Mouse (Mus musculus) T-helper 2 cell (primary cell): ENCODE measurements around the gene Stx16.

Experiments
- in situ Hi-C: fragments of 300-600 bp; cut with MboI, MseI; formaldehyde crosslinking; loops from one replicate; pipeline ENCODE4 v1.15.1; 2025; ENCODE audit warnings: high pct_unique_total_duplicates

Gene Stx16

GRCm38 (mm10) chr2:174075072-174075570, 987 bp upstream of the Stx16 start:
- in situ Hi-C loops: no loop called here

DNA sequence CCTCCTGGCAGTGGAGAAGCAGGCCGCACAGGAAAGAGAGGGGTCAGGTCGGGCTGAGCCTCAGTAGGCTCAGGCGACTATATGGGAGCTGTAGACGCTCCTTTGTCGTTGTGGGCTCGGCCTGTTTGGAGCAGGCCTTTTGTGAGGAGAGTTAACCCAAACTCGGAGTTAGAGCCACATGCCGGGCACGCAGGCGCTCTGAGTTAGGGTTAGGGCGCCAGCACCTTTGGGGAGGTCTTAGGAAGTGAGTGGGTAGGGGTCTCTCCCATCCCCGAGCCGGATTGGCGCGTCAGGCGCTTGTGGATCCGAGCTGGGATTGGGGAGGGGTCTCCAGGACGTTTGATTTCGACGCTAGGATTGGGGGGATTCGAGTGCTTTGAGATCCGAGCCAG, 321 bp downstream of the Stx16 start:
- in situ Hi-C loops: no loop called here

DNA sequence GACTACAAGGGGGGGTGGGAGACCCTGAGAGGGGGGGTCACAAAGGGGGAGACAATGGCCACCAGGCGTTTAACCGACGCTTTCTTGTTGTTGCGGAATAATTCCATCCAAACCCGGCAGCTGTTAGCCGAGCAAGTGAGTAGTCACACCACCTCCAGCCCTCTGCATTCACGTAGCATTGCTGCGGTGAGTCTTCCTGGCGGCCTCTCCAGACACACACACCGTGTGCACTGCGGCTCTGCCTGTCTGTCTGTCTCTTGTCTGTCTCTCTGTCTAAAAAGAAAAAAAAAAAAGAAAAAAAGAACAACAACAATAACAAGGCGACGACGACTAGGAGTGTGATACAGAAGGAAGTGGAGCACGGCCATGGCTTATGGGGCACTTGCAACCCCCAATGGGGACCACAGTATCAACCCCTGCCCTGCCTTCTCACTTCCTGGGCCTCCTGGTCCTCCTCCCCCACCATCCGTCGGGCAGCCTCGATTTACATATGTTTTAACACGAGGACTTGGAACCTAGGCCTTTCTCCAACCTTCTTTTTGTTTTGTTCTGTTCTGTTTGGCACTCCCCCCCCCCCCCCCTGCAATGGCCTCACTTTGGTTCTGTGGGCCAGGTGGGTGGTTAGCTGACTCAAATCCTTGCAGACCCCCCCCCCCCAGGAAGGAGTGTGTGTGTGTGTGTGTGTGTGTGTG, 1.0 kb downstream of the Stx16 start:
- in situ Hi-C loops: no loop called here

DNA sequence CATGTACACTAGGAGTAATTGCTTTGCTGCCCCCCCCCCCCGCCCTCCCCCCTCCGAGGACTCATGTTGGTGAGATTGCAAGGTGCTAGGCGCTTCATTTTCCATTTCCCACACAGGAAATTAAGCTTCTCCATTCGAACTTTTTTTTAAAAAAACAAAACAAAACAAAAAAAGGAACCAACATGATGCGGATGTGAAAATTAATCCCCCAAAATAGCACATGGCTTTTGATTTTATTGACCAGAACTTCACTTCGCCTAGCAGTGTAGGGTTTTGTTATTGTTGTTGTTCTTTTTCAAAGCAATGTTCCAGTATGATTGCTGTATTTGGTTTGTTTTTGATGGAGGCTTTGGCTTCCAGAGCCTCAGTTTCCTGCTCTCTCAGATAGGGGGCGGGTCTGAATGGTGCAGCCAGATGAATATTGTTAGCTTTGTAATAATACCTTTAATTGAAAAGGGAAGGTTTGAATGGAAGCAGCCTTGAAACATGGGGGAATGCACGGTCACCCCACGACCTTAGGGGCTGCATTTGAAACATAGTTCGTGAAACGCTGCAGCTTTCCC, 1.7 kb downstream of the Stx16 start:
- in situ Hi-C loops: no loop called here

GRCm38 (mm10) chr2:174081833-174082232, 5.7 kb downstream of the Stx16 start:
- in situ Hi-C loops: loop anchor here (10.0 kb wide), 1 partner anchor 507 kb away; the partner anchor contains the start of gene Ankrd60

GRCm38 (mm10) chr2:174082380-174082918, 6.3 kb downstream of the Stx16 start:
- in situ Hi-C loops: loop anchor here (10.0 kb wide), 1 partner anchor 508 kb away; the partner anchor contains the start of gene Ankrd60

DNA sequence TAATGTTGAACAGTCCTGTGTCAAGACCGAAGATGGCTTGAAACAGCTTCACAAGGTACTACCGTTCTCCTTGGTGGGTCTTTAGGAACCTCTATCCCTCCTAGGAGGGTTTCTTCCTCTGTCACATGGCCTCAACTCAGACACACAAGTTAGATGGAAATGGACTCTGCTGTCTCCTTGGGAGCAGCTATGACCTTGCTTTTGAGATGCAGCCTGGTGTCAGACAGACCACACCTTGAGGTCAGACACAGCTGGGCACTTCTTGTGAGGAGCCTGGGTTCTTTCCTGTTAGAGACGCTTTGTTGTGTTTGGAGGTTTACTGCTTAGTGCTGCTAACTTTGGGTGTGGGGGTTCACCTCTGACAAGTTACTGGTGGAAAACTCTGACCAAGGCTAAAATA, 19.0 kb downstream of the Stx16 start:
- in situ Hi-C loops: no loop called here

- in situ Hi-C loops: no loop called here
Observed at GRCm38 (mm10) chr2:174102399-174102798, 26.3 kb downstream of the Stx16 start.

GRCm38 (mm10) chr2:174103527-174103926, 27.4 kb downstream of the Stx16 start:
- in situ Hi-C loops: no loop called here

GRCm38 (mm10) chr2:174107375-174107774, 31.3 kb downstream of the Stx16 start:
- in situ Hi-C loops: no loop called here

- in situ Hi-C loops: no loop called here
Observed at GRCm38 (mm10) chr2:174109991-174110782, 34.1 kb downstream of the Stx16 start, which contains the start of gene Npepl1. TSS of gene Npepl1 (plus strand) at chr2:174110349.

DNA sequence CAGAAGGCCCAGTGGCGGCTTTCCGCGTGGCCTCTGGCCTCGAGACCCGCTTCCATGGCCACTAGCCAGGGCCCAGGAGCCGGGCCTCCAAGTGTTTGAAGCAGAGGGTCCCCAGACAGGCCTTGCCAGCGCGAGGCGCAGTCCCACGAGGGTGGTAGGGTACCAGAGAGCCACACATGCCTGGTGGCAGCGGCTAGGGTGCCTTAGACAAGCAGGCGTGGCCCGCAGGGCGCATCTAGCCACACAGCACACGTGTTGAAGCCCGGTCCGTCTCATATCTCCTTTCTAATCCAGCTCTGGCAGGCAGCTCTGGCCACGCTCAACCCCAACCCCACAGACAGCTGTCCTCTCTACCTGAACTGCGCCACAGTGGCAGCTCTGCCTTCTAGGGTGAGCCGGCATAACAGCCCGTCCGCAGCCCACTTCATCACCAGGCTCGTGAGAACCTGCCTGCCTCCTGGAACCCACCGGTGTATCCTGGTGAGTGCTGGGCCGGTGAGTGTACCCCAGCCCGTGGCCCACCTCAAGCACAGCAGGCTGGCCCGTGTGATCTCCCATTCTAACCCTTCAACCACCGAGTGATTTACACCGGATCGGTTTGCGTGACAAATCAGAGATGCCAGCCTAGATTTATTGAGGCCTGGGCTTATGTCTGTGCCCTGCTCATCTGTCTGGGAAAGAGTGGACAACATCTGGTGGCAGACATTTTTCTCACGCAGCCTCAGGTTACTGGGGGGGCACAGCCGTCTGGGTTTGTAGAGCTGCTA, 34.9 kb downstream of the Stx16 start:
- in situ Hi-C loops: no loop called here

- in situ Hi-C loops: no loop called here
Observed at GRCm38 (mm10) chr2:174112931-174113330, 36.8 kb downstream of the Stx16 start.

GRCm38 (mm10) chr2:174114148-174114864, 38.2 kb downstream of the Stx16 start:
- in situ Hi-C loops: no loop called here

DNA sequence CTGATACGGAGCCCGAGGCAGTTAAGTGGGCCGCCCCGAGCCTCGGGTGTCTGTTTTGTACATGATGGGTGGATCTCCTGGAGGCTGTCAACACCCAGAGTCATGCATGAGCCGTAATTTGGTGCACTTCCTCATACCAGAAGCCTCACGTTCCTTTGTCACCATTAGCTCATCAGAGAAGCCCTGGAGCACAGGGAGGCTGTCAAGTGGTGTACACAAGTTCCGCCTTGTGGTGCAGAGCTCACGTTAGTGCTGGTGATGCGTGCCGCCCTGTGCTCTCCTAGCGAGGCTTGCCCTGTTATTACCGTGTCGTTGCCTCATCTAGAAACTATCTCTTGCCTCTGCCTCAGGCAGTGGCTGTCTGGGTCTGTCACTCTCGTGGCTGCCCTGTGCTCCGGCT, 40.8 kb downstream of the Stx16 start:
- in situ Hi-C loops: no loop called here

DNA sequence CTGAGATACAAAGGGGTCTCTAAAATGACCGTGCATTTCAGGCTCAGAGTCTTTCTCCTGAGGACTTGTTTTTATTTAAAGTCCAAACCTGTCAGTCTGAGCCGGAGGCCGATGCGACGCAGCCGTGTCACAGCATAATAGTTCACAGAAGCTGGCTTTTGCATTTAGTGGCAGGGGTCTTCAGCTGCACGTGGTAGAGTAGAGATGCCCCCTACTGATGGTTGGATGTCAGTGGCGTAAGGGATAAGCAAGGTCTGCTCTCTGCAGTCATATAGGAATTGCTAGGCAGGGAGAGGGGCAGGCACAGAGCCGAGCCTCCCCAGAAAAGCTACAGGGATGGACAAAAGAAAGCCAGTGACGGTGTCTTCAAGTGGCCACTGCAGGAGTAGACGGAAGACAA, 42.0 kb downstream of the Stx16 start:
- in situ Hi-C loops: no loop called here

DNA sequence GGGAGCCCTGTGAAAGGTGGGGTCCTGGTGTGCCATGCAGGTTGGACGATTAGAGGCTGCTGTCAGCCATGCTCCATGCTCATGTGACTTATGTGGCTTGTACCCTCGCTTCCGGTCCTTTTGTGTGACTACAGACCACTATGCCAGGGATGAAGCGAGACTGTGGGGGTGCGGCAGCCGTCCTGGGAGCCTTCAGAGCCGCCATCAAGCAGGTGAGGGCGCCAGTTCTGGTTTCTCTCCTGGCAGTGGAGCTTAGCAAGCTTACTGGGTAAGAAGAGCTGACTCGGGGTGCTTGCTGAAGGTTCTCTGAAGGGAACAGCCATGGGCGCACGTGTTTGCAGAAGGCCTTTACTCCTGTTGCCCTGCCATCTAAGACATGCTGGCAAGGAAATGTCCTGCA, 43.2 kb downstream of the Stx16 start:
- in situ Hi-C loops: no loop called here

GRCm38 (mm10) chr2:174120631-174121030, 44.5 kb downstream of the Stx16 start:
- in situ Hi-C loops: no loop called here

DNA sequence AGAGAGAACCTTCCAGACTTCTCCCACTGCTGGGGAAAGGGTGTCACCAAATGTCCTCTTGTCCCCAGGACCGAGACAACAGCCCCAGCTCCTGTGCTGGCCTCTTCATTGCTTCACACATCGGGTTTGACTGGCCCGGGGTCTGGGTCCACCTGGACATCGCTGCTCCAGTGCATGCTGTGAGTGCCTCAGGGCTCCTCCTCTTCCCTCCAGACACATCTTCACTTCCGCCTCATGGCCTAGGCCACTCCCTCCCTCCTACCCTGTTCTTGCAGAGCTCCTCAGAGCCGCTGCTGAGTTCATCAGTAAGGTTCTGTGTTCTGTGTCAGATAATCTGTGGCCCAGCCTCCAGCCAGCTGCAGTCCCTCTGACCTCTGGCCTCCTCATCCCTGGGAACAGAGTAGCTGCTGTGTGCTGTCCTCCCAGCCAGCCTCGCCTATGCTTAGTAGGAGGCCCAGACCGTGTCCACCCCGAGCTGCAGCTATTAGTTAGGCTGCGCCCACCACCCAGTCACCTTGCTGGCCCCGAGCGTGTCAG, 45.4 kb downstream of the Stx16 start:
- in situ Hi-C loops: no loop called here

- in situ Hi-C loops: no loop called here
Observed at GRCm38 (mm10) chr2:174122331-174122730, 46.2 kb downstream of the Stx16 start.
